Mouse (Mus musculus) liver (tissue): ENCODE measurements around the gene Exoc7.
"Not testable (repeated sequence)": the region's sequence is repeated elsewhere in the genome, so short reads cannot be mapped to it uniquely, and the experiment has no call there.

Experiments used
- DNase-seq: peaks from one replicate; pipeline ENCODE4 v3.0.0-alpha.2; 2020; ENCODE audit warnings: mixed read lengths

Gene Exoc7

GRCm38 (mm10) chr11:116312359-116312758 lies 5.3 kb upstream of the Exoc7 start:
- no peak for DNase-seq

GRCm38 (mm10) chr11:116311169-116311568 lies 4.1 kb upstream of the Exoc7 start:
- no peak for DNase-seq

- DNase-seq = no peak
Measured at GRCm38 (mm10) chr11:116309601-116310000, 2.6 kb upstream of the Exoc7 start.

DNA sequence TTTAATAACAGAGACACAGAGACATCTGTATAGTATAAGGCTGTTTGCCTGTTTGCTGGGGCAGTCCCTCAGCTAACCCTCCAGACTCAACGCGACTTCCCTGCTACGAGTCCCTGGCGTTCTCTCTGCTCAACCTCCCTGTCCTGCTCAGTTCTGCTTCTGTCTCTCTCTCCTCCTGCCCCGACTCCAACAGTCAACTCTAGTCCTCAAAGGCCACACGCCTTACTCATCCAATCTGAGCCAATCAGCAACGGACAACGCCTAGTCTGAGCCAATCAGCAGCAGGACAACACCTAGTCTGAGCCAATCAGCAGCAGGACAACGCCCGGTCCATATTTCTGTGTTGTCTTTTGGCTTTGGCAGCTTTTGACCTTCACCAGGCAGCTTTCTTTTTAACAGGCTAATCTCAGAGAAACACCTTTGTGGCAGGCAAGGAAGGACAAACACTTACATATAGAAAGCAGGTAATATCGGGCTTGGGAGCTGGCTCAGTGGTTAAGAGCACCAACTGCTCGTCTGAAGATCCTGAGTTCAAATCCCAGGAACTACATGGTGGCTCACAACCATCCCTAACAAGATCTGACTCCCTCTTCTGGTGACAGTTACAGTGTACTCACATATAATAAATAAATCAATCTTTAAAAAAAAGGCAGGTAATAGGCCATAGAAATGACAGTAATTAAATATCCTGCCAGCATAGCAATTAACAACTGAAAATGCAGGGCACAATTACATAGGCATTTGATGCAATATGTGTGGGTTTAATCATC lies 914 bp upstream of the Exoc7 start:
- peak; percentile 82 for DNase-seq

DNA sequence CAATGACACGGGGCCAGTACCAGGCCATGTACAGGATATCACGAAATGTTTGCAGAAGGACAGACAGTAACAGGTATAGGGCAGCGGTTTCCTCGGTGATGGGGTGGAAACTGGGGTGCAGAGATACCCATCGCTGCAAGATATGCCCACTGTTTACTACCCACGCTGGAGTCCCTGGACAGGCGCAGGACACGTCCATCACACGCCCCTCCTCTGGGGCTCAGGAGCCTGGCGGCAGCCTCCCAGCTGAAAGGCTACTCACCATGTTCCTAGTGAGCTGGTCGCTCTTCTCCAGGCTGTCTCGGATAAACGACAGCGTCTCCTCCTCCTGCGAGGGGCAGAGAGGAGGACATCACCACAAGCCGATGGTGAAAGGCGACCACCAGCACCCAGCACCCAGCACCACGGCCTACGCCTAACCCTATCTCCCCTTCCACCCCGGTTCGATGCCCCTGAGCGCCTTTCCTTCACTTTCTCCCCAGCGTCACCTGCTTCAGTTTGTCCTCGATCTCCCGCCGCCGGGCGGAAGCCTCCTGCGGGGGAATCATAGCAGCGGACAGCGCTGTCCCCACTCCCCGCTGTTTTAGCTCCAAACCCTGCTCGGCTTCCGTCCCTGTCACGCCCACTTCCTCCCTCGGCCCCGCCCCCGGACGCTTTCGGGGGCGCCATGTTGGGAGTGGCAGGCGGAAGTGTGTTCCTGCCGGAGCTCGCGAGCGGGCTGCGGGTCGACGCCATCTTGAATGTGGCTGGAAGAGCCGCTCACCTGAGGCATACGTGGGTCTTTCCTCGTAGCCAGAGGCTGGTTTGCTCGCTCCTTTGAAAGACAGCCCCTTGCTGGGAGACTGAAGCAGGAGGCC lies 679 bp downstream of the Exoc7 start:
- DNase-seq = peak; percentile 97

GRCm38 (mm10) chr11:116305423-116305822 lies 1.6 kb downstream of the Exoc7 start:
- DNase-seq = no peak

- no peak for DNase-seq
Measured at GRCm38 (mm10) chr11:116298621-116299020, 8.4 kb downstream of the Exoc7 start.

GRCm38 (mm10) chr11:116298221-116298620 lies 8.8 kb downstream of the Exoc7 start:
- DNase-seq = no peak

- no peak for DNase-seq
Measured at GRCm38 (mm10) chr11:116297017-116297416, 10.0 kb downstream of the Exoc7 start.

DNA sequence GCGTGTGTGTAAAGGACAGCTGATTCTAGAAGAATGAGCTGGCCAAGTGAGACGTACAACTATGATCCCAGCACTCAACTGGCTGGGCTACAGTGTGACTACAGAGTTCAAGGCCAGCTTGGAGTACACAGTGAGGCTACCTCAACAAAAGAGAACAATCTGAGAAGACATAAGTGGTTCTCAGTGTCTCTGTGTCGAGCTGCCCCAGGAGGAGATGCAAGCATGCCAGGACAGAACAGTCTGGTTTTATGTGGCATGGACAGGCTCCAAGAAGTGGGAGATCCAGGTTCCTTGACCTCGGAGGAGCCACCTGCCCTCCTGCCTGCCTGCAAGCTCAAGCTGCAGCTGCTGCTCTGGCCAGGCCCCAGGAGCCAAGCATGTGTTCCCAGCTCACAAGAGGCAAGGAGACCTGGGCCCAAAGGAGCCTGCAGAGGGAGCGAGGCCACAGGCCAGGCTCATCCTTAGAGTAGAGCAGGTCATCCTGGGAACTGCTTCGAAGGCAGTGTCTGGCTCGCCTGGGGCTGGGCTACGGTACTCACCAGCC lies 10.8 kb downstream of the Exoc7 start:
- DNase-seq = no peak

DNA sequence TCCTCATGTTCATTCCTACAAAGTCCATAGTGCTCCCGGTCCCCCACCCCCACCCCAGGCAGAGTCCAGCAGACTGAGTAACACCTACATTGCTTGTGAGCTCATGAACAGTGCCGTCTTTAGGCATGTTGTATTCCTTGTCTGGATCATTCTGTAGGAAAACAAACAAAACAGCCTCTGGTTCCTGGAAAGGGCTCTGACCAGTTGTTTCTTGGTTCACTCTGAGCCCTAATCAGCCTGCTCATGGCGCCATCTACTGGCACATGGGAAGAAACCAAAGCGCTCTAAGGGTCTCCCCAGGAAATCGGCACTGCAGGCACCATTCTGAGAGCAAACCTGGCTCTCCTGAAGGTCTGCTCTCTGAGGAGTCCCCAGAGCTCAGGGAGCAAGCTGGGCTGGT lies 12.7 kb downstream of the Exoc7 start:
- peak; percentile 61 for DNase-seq

DNA sequence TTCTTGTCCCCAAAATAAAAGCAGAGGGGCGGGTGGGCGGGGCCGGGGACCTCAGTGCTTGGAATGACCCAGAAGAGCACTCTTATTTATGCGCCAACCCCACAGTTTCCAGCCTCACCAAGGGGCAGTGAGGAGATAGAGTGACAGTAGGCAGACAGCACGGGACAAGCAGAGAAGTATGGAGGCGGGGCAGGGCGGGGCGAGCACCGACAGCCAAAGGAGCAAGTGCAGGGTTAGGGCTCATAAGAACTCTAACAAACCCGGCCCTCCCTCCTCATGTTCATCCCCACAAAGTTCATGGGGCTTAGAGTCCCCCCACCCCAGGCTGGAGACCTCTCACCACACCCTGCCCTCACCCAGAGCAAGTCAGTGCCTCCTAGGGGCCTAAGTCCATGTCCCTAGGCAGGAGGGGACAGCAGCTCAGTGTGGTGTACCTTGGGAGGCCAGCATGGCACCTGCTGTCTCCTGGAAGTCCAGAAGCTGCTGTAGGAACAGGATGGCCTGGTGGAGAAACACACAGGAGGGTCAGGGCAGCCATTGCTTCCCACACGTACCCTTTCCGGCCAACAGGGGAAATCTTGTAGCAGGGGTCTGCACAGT lies 13.4 kb downstream of the Exoc7 start:
- no peak for DNase-seq

DNA sequence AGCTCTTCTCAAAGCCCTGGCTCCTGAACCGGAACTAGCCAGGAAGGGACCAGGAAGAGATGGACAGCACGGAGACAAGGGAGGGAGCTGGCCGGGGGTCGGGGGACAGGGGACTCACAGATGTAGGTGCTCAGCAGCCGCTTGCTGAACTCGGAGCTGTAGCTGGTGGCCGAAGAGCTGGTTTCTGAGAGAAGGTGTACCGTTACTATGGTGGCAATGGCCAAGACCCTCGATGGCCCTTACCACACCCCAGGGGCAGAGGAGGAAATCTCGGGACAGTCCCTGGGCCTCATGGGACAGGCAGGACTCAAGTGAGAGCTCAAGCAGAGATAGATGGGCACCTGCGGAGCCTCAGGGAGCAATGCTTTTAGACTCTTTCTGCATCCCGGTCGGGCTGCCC lies 14.6 kb downstream of the Exoc7 start:
- no peak for DNase-seq

DNA sequence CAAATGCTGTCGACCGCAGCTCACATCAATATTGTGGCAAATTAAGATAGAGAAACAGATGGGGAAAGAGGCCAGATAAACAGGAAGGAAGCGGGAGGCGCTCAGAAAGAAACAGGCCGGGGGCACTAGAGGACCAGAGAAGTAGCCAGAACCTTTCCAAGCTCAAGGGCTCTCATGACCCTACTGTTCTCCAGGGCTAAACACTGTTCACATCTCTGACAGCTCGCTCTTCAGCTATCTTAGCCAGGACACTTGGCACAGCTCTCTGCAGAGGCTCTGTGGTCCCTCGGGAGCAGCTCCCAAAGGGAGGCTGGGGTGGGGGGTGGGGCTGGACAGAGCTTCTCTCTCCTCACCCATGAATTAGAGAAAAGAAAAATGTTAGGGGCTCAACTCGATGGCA lies 16.5 kb downstream of the Exoc7 start:
- DNase-seq = no peak

- no peak for DNase-seq
Measured at GRCm38 (mm10) chr11:116287351-116287750, 19.7 kb downstream of the Exoc7 start.

DNA sequence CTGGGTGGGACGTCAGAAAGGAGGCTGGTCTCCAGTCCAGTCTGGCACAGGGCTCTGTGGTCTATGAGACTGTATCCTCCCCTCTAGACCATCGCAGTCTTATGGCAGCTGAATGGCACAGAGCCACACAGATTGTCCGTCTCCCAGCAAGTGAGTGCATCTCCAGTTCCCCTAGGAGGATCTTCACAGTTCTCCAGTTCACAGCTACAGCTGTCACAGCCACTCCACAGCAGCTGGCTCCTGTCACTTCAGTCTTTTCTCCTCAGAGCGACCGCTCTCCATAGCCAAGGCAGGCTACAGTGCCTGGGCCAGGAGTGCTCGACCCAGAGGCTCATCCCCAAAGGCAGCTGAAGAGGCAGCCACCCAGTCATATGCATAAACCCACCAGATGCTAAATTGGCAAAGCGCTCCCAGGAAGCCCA lies 21.3 kb downstream of the Exoc7 start:
- DNase-seq = no peak

- DNase-seq = no peak
Measured at GRCm38 (mm10) chr11:116283982-116284381, 23.1 kb downstream of the Exoc7 start.

GRCm38 (mm10) chr11:116282912-116283521 lies 24.0 kb downstream of the Exoc7 start:
- no peak for DNase-seq

DNA sequence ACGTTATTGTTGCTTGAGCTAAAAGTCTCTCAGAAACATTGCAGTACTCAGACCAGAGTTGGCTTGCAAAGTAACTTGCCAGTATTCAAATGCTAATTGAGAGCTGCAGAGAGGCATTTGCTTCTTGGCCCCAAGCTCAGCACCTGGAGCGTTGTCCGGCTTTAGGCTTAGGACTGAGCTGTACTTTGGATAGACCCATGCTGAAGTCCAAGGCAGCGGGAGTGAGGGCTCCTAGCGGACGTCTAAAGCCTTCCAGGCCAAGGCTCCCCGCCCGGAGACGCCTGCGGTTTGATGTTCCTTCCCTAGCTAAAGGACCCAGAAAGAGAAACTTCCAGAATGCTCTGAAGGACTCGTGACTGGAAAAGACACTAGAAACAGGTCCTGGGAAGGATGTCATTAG lies 24.9 kb downstream of the Exoc7 start:
- no peak for DNase-seq

DNA sequence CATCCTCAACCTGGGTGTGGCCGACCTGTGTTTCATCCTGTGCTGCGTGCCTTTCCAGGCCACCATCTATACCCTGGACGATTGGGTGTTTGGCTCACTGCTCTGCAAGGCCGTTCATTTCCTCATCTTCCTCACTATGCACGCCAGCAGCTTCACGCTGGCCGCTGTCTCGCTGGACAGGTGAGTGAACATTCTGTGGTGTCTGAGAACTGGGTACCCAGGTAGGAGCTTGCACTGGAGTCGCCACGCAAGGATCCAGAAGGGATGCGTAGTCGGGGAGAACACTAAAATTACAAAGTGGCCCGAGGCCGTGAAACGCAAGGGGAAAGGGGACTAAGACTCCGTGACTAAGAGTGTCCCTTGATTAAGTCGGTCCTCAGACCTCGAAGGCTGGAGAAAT lies 25.4 kb downstream of the Exoc7 start:
- no peak for DNase-seq

- DNase-seq = no peak
Measured at GRCm38 (mm10) chr11:116280751-116281663, 26.0 kb downstream of the Exoc7 start, which contains the start of gene Galr2. Galr2 (plus strand) TSS chr11:116280939.

DNA sequence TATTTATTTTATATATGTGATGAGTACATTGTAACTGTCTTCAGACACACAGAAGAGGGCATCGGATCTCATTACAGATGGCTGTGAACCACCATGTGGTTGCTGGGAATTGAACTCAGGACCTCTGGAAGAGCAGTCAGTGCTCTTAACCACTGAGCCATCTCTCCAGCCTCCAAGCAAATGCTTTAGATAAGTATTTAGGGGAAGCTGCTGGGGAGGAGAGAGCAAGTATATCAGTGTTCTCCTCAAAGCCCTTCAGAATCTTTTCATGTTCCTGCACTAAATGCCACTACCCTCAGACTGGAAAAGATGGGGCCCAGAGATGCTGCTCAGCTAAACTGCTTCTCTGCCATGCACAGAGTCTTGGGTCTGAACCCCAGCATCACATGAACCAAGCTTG lies 29.8 kb downstream of the Exoc7 start:
- not testable (repeated sequence) for DNase-seq
